Mouse (Mus musculus) erythroid progenitor cell, adult 5-6 weeks (primary cell): ENCODE measurements around the gene Srsf12. TPM values are rescaled to one million over a fixed set of nuclear protein-coding genes. Genes with fewer than 3 reads are reported as not detected.
A peak's percentile ranks its signal among the peaks of the same experiment; 100 is the strongest.

Source experiments
- ATAC-seq: replicated peaks from 2 replicates; pipeline ENCODE4 v1.8.0; 2016; ENCODE audit warnings: moderate number of reproducible peaks, mild to moderate bottlenecking, moderate TSS enrichment, inconsistent platforms; ENCODE audit not compliant: poor library complexity, low FRiP score, severe bottlenecking
- total RNA-seq, 2 experiments: library from RNA; stranded (forward) in 1 of 2; stranded (reverse) in 1 of 2; fragments of 150-400 nt in 1 of 2; fragments of 186-747, 209-891 nt in 1 of 2; gene quantifications; 2 replicates each; pipeline versions ENCODE4 v1.2.3 to v1.2.4; 2015 to 2017; ENCODE audit warnings: low replicate concordance in 2 of 2

Srsf12 gene
- total RNA-seq, 2 experiments from 2014 or later = not detected

DNA sequence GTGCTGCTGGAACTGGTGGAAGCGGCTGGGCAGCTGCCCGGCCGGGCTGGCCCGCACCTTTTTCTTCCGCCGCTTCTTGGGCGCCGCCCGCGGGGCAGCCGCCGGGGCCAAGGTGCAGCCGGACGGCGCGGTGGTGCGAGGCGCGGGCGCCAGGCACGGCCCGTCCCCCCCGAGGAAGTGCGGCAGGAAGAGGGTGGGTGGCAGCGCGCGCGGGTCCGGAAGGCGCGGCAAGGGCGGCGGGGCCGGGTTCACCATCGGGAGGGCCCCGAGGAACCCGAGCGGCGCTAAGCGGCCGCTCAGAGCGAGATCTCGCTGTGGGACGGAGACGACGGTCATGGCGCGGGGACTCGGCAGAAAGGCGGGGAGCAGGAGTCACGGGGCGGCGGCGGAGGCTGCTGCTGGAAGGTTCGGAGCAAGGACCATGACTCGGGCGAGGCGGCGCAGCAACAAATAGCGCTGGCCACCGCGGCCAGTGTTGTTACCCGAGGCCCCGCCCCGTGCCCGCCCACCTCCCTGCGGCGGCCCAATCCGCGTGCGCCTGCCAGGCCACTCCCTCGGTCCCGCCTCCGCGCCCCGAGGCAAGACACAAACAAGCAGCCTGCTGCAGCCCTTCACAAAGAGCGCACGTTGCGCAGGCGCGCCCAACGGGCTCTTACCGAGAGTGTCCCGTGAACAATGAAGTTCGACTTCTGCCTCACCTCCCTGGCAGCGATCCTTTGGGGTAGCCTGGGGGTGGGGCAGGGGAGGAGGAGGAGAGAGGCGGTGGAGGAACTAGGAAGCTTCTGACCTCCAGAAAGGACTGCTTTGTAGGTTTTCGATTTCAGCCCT, 39.5 kb downstream of the Srsf12 start:
- ATAC-seq = peak; percentile 83

DNA sequence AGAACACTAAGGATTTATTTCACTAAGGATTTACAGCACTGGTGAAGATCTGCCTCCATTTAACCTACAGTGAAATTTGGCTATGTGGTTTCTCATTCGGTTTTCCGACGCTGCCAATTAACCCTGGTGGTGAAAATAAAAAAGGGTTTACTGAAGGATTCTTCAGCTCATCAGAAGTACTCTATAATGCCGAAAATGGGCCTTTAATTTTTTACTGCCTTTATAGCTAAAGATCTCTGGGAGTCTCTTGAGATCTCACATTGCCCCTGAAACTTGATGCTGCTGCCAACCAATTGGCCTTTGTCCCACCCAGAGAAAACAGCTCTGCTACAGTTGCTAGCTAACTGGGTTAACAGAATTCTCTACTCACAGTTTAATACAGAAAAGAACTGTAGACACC, 40.1 kb downstream of the Srsf12 start:
- ATAC-seq = no peak

DNA sequence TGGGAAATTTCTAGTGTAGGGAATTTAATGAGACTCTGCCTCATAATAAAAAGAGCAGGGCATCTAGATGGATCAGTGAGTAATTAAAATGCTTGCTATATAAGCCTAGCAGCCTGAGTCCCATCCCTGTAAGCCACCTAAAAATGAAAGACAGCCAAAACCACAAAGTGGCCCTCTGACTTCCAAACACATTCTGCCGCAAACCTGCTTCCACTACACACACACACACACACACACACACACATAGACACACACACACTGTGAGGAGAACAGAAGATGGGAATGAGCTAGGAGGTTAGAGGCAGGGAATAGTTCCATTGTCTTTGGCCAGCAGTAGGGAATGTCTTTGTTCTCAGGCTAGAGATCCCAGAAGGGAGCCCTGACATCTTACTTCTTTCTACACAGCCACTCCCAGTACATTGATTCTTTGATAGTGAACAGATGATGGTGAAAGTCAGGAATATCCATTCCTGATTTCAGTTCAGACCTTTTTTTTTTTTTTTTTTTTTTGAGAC, 41.0 kb downstream of the Srsf12 start:
- no peak for ATAC-seq

DNA sequence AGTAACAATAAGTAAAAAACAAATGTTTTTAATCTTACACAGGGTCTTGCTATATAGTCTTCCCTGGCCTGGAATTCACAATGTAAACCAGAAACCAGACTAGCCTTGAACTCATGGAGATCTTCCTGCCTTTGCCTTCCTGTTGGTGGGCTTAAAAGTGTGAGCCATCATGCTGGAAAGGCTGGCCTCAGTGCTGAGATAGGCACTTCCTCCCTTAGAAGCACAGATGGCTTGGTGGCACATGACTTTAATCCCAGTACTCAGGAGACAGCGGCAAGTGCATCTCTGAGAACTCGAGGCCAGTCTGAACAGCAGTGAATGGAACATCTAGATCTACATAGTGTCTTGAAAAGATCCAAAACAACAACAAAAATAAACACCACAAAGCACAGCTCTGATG, 42.1 kb downstream of the Srsf12 start:
- no peak for ATAC-seq

DNA sequence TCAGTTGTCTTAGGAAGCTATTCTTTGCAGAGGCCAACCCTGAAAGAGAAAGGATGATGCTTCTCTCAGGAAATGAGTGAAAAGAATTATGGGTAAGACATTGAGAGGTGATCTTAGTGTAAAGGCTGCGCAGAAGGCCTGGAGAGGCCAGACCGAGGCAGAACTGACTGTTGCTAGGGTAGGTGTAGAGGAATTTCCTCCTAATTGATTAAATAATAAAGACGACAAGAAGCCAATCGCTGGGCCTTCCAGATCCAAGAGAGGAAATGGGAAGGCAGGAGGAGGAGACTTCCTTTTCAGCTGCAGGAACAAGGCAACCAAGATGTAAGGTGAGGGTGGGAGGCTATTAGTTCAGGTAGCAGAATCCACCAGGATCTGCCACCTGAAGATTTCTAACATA, 45.9 kb downstream of the Srsf12 start:
- no peak for ATAC-seq

DNA sequence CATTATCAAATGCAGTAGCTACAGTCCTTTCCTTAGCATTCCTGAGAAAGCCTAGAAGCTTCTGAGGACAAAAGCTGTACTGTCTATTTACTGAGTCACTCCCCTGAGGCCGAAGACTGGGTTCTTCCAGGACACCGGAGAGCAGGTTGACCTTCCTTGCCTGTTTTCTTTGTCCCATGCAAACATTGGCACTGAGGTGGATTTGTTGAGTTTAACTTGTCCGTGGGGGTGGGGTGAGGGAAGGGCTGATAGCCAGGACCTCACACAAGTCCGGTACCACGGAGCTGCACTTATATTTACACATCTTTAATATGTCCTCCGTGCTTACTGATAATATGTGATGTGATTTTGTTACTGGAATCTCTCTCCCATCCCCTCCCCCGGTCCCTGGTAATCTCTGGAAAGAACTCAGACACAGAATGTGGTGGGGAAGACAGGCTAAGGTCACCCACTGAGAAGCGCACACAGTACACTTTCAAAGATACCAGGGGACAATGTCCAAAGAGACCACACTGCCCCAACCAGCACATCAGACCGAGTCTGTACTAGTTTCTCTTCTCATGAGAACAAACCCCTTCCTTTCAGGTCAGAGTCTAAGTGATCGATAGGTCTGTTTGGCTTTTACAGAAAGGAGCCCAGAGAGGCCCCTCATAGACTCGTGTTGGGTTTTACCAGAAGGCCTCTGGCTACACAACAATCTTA, 48.6 kb downstream of the Srsf12 start:
- ATAC-seq = no peak

DNA sequence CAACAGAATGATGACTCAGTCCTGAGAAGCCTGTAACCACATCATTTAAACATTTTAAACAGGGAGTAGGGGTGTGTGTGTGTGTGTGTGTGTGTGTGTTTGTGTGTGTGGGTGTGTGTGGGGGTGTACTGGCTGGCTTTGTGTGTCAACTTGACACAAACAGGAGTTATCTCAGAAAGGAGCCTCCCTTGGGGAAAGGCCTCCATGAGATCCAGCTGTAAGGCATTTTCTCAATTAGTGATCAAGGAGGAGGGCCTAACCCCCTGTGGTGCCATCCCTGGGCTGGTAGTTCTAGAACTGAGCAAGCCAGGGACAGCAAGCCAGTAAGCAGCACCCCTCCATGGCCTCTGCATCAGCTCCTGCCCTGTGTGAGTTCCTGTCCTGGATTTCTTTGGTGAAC, 51.5 kb downstream of the Srsf12 start:
- no peak for ATAC-seq

DNA sequence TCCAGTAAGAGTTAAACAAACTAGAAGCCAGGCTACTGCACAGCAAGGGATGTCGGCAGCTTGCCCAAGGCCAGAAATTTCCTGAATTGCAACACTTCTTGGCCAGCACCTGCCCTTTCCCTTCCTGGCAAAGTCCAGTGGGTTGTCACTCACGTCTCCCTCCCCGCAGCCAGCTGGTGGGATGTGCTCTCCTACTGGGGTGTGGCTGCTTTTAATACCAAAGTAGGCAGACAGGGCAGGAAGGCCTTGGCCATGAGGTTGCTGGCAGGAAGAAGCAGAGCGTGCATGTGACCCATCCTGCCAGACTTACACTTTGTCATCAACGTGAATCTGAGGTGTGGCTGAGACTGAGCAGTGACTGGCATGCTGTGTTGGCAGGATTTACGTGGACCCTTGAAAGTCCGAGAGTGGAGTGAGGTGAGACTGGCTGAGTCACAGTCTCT, 52.5 kb downstream of the Srsf12 start:
- no peak for ATAC-seq

DNA sequence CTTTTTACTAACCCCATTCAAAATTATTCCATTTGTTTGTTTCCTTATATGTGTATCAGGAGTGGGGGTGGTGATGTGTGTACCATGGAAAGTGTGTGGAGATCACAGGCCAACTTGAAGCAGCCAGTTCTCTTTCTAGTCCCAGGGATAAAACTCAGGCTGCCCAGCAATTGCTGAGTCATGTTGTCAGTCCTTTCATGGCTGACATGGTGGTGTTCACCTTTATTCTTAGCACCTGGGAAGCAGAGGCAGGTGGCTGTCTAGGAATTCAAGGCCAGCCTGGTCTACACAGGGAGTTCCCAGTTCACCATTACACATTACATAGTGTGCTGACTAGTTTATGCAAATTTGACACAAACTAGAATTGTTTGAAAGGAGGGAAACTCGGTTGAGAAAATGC, 54.1 kb downstream of the Srsf12 start:
- no peak for ATAC-seq

DNA sequence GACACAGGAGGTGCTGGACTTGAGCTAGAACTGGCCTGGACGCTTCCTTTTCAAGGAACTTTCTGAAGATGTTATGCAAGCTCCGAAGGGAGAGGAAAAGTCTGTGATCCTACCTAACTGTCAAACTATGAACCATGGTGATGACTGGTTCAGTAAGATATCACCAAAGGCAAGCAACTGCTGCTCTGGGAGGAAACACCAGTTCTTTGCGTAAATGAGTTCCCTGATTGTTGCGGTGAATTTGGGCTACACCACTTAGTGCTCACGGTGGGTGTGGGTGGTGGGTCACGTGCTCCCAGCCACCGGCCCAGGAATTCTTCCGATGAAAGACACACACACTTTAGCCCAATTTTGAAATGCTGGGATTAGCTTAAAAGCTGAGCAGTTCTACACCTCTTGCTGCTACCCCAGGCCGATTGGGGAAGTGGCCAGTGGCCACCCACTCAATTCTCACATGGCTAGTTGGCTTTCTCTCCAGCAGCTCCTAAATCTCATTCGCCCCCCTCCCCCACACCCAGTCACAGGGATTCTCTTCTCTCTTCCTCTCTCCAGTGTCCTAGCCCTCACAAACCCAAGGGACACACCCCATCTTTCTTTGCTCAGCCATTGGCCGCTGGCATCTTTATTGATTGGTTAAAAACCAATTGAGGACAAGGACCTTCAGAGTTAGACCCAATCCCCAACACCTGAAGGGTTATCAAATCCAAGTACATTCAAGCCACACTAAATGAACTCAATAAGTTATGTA, 56.4 kb downstream of the Srsf12 start:
- ATAC-seq = no peak

DNA sequence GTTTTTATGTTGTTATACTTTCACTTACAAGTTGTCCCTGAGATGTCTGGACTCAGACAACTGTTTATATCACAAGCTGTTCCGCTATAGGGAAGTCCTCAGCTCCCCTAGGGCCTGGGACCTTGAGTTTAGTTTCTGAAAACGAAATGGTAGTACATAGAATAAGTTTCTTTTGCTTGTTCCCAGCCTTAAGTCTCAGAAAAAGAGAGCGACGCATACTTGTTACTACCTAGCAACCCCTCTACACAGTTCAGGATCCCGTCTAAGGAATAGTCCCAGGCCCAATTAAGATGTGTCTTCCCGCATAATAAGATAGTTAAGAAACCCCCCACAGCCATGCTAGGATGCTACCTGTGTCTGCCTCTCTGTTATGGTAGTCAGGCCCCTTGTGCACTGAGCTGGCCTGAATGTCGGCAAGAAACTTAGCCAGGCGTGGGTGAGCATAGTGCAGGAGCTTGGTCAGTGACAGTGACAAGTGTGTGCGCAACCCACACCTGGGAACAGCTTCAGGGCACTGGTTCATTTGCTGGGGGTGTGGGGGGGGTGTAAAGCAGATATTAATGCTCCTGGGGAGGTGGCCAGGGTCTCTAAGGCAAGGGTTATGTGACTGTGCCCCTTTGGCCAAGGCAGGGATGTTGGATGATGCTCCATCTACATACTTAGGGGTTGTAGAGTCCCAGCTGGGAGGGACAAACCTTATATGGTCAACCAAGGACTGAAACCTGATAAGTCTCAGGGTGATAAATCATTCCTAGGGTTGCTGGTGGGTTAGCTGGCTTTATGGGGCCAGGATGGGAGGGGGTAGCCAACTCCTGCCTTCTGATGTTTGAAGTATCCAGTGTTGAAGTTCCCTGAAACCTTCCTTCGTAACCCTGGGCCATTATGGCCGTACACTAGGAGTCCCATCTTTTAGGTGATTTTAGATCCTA, 61.9 kb downstream of the Srsf12 start:
- ATAC-seq = no peak

DNA sequence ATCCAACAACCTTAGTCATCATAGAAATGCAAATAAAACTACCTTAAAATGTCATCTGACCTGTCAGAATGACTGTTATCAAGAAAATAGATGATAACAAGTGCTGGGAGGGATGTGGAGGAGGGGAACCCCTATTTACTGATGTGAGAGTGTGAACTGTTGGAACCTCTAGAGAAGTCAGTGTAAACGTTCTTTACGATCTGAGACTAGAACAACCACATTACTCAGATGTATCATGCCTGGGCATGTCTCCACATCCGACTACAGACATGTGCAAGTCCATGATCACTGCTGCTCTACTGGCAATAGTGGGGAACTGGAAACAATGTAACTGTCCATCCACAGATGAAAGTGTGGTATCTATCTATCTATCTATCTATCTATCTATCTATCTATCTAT, 64.6 kb downstream of the Srsf12 start:
- no peak for ATAC-seq

DNA sequence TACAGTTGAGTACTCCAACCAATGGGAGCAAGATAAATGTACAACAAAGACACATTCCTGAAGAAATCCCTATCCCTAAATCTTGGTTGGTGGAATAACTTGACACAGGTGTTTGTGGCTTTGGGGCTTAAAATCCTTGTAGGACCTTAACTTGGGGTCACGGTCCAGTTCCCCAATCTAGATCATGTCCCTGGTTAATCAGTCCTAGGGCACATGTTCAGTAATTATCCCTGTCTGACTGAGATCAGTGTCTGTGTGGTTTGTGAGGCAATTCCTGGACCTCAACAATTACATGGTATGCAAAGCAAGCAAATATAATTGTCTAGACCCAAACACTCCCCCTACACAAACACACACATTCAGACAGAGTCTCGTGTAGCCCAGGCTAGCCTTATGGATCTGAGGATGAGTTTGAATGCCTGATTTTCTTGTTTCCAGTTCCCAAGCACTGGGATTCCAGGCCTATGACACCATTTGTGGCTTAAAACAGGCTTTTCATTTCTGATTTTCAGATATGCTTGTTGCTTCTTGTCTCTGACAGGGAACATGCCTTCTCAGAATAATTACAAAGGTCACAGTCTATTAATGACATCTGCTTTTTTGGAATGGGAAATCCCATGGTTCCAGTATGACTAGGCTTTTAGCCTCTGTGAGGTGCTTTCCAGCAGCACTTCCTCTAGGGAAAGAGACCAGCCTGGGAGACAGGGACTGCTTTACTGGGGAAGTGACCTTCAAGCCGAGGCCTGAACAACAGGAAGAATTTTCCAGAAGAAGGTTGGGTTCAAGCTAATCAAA, 73.3 kb downstream of the Srsf12 start:
- no peak for ATAC-seq

Other genes with a start within 250 kb of the Srsf12 start
- 3.2 and 7.1 TPM in 2 replicates for gene Rragd, start 226.0 kb upstream of the Srsf12 start, total RNA-seq (2015; ENCODE audit: low replicate concordance)
- 6.3 and 13.5 TPM in 2 replicates for gene Rragd, start 226.0 kb upstream of the Srsf12 start, total RNA-seq (2017; ENCODE audit: low replicate concordance)
- 36.9 and 49.0 TPM in 2 replicates for gene Ube2j1, start 177.6 kb upstream of the Srsf12 start, total RNA-seq (2015; ENCODE audit: low replicate concordance)
- gene Ube2j1, start 177.6 kb upstream of the Srsf12 start, total RNA-seq (2017; ENCODE audit: low replicate concordance) = 34.3 and 34.7 TPM in 2 replicates
- not detected in 2 replicates for gene Gabrr2, start 146.0 kb upstream of the Srsf12 start, total RNA-seq (2015; ENCODE audit: low replicate concordance)
- gene Gabrr2, start 146.0 kb upstream of the Srsf12 start, total RNA-seq (2017; ENCODE audit: low replicate concordance) = not detected in 2 replicates
- gene Gabrr1, start 76.5 kb upstream of the Srsf12 start, total RNA-seq (2015; ENCODE audit: low replicate concordance) = not detected in 2 replicates
- gene Gabrr1, start 76.5 kb upstream of the Srsf12 start, total RNA-seq (2017; ENCODE audit: low replicate concordance) = not detected in 2 replicates
- gene Pm20d2, start 19.3 kb upstream of the Srsf12 start, total RNA-seq (2015; ENCODE audit: low replicate concordance) = not detected in 2 replicates
- gene Pm20d2, start 19.3 kb upstream of the Srsf12 start, total RNA-seq (2017; ENCODE audit: low replicate concordance) = not detected in 2 replicates
- 103 and 121 TPM in 2 replicates for gene Pnrc1, start 81.2 kb downstream of the Srsf12 start, total RNA-seq (2015; ENCODE audit: low replicate concordance)
- 66.6 and 83.0 TPM in 2 replicates for gene Pnrc1, start 81.2 kb downstream of the Srsf12 start, total RNA-seq (2017; ENCODE audit: low replicate concordance)
- 54.4 and 97.3 TPM in 2 replicates for gene Rngtt, start 101.3 kb downstream of the Srsf12 start, total RNA-seq (2015; ENCODE audit: low replicate concordance)
- gene Rngtt, start 101.3 kb downstream of the Srsf12 start, total RNA-seq (2017; ENCODE audit: low replicate concordance) = 142 and 148 TPM in 2 replicates